Mouse (Mus musculus) C2C12 (cell line): Measurements from ENCODE around the gene Prr12.

Experiments
- CTCF ChIP-seq: IDR thresholded peaks from one replicate; pipeline ENCODE4 v1.5.1; 2011; ENCODE audit not compliant: control insufficient read depth, insufficient read depth, insufficient read length
- FOSL1 ChIP-seq: IDR thresholded peaks from one replicate; pipeline ENCODE4 v1.8.0; 2011; ENCODE audit warnings: mild to moderate bottlenecking, low read length; ENCODE audit not compliant: poor library complexity, insufficient read depth, severe bottlenecking
- MAX ChIP-seq: IDR thresholded peaks from one replicate; pipeline ENCODE4 v1.6.1; 2011; ENCODE audit warnings: mild to moderate bottlenecking, control low read depth
- MYOD1 ChIP-seq: IDR thresholded peaks from one replicate; pipeline ENCODE4 v1.6.1; 2011; ENCODE audit warnings: low read depth; ENCODE audit not compliant: control insufficient read depth, insufficient read length

DNA sequence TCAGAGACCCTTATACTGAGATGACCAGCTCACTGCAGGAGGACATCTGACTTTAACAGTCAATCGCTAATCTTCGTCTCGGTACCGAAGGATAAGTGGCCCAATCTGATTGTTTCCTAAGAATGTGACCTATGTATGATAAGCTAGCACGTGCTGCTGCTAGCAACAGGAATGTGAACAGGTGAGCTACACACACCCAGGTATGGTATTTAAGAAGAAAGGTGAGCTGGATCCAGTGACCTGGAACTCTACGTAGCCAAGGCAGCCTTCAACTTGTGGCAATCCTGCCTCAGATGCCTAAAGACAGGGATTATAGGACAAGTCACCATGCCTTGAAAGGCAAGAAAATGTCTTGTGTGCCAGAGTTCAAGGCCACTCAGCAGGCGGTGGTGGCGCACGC, 14.3 kb downstream of the Prr12 start:
- TF ChIP-seq FOSL1 (no peak), CTCF (no peak), MAX (no peak), MYOD1 (no peak)
